Mouse (Mus musculus) adrenal gland, postnatal 4 days (tissue): Measurements from ENCODE around the gene Pappa2. TPM values are rescaled to one million over a fixed set of nuclear protein-coding genes. Genes with fewer than 3 reads are reported as not detected.

Experiments
- DNase-seq, 2 experiments: peaks; one replicate each; pipeline ENCODE4 v3.0.0; 2021 to 2022; ENCODE audit warnings: low spot score in 2 of 2, mixed read lengths in 2 of 2
- long read RNA-seq, 2 experiments: library from polyadenylated mRNA; stranded (forward); transcript quantifications; one replicate each; pipeline ENCODE4 v2.0.0; 2021
- total RNA-seq, 2 experiments: library from RNA; stranded (reverse); gene quantifications; 2 replicates each; pipeline ENCODE4 v1.2.3; 2021

The Pappa2 gene
- 1 to 10 TPM in 1 of 2 experiments, under 1 TPM in 1; 0.90 to 2.8 TPM for total RNA-seq
- long read RNA-seq, experiment 1, result 0 reads
- long read RNA-seq, experiment 2, partial matches to known transcripts, result 1 of 1 reads
- long read RNA-seq, experiment 2, other reads (novel, unspliced or antisense), result 0 of 1 reads

DNA sequence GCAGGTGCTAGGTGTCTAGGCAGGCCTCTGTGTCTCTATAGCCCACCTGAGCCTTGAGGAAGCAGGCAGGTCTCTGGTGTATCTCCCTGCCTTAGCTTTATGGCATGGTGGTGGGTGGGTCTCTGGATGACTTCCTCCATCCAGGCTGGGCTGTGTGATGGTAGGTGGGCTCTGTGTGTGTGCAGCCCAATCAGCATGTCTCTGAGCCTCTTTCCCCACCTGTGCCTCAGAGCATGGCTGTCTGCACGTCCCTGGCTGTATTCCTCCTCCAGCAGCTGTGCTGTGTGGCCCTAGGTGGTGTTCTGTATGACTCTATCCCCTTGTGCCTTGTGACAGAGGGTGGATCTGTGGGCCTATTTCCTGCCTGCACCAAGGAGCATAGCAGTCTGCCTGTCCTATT lies at the start of gene Pappa2:
Pappa2 (minus strand) TSS at position 101 of the 400 bp plus-strand sequence.
- DNase-seq, result no peak

DNA sequence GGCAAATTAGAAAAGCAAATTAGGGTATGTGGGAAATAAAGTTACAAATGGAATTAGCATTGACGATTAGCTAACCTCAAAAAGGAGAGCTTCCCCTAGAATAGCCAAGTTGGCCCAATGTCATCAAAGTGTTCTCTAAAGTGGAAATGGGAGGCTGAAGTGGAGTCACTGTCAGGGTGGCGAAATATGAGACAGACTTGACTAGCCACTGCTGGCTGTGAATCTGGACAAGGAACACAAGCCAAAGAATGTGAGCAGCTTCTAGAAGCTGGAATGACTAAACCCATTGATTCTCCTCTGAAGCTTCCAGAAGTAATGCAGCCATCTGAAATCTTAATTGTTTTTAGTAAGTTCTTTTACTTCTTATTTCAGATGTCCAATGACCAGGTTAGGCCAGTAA lies 48.8 kb upstream of the Pappa2 start:
- no peak for DNase-seq

DNA sequence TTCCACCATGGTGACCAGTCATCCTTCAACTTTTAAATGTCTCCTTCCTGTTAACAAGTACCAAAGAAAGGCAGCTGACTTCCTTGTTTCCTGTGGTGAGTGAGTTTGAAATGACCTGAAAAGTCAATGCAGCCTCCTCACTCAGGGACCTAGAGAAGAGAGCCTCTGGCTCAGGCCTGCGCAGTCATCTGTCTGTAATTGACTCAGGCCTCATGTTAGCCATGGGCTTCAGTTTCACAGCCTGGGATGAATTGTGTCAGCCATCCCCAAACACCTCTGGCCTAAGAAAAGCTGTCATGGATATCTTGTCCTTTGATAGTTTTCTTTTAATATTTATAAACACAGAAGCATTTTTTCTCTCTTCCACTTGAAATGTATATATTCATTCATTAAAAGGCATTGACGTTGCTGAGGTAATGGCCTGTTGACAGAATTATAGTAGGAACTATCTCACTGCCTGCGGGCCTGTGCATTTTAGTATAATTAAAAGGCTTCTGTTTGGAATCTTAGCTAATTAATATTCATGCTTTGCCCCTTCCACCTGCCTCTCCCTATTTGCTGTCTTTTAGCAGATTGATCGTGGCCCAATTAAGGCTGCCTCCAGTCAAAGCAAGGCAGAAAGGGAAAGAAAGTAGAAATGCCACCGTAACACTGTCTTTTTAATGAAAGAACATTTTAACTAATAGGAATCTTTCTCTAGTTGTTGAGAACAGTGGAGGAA lies 34.8 kb upstream of the Pappa2 start:
- no peak for DNase-seq

DNA sequence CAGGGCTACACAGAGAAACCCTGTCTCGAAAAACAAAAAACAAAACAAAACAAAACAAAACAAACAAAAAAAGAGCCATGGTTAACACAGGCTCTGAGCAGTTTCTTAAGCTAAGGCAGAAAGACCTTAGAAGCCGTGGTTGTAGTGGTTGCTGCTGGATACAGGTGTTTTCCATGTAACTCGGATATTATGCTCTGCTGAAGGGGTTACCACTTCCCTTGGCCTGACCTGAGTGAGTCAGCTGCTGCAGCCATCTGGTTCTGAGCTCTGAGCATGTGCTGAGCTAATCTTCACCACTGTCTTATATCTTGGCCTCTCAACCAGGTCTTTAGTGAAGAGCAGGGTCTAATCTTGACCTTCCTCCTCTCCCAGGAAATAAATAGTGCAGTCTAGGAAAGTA lies 6.8 kb upstream of the Pappa2 start:
- DNase-seq, result no peak

DNA sequence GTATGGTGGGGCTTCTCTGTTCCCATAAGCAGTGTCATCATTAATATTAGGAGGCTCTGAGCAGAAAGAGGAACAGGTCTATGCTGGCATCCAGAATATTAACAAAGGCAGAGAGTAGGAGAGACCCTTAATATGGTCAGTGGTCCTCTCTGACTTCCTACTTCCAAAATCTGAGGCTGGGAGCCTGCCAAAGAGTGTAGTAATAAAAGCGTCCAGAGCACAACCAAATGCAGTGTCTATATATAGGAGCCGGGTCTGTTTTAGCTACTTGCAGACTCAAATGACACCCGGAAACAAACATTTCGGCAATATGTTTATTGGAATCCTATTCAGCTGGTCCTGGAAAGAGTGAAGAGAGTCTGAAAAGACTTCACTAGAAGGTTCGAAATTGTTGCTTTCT lies 17.9 kb downstream of the Pappa2 start:
- no peak for DNase-seq

DNA sequence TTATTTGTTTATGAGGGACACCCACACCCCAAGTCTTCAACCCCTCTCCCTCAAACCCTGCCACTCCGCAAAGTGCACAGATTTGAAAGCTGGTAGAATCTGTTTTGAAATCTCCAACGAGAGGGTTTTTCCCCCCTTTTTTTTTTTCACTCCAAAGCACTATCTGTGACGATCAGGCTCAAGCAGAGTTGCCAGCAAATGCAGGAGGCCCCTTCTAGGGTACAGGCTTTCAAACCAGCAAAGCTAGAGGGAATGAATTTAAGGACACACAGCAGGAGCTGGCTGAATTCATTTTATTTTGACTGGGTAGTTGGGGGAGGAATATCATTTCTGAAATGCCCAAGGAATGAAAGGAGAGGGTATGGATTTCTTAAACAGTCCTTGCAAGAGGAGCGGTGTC lies 19.3 kb downstream of the Pappa2 start:
- no peak for DNase-seq

DNA sequence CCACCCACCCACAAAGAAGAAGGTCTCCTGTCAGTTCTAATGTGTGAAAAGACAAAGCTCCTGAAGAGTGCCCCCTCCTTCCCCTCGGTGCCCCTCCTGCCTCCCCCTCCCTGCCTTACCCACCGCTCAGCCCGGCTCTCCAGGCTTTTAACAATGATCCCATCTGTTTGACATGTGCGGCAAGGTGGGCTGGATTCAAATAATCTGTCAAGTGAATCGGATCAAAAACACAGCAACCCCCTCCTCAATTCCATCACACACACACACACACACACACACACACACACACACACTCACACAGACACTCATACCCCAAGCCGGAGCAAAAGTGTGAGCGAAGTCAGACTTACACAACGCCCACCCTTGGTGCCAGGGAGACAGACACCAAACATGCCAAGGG lies 19.7 kb downstream of the Pappa2 start:
- DNase-seq, result no peak

DNA sequence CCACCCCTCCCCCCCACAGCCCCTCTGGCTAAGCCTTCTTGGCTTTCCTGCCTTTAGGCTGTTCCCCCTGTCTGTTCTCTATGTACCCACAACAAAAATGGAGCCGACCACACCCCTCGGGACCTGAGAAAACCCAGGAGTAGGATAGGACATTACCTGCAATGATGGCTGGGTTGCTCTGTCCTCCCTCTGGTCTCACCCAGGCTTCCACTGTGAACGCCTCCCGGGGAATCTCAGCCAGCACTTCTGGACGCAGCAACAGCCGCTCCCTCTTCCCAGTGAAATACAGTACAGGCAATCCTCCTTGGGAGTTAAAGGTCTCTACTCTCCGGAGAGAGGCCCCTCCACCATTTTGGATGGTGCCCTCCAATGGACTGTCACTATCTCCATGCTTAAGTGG lies 23.9 kb downstream of the Pappa2 start:
- DNase-seq, result no peak

DNA sequence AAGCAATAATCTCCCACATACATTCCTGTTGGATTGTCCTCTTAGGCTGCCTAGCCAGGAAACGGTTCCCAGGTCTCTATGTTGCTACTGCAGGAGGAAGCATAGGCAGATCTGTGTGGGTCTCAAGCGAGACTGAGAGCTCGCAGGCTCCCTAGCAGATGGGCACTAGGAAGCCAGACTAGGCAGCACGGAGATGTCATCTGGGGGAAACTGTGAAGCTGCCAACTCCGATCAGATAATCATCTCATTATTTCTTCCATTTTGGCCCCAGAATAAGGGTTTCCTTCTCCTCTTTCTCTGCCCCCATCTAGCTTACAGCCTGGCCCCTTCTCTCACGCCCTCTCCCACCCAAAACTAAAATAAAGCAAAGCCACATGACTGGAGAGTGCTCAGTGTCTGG lies 25.5 kb downstream of the Pappa2 start:
- no peak for DNase-seq

DNA sequence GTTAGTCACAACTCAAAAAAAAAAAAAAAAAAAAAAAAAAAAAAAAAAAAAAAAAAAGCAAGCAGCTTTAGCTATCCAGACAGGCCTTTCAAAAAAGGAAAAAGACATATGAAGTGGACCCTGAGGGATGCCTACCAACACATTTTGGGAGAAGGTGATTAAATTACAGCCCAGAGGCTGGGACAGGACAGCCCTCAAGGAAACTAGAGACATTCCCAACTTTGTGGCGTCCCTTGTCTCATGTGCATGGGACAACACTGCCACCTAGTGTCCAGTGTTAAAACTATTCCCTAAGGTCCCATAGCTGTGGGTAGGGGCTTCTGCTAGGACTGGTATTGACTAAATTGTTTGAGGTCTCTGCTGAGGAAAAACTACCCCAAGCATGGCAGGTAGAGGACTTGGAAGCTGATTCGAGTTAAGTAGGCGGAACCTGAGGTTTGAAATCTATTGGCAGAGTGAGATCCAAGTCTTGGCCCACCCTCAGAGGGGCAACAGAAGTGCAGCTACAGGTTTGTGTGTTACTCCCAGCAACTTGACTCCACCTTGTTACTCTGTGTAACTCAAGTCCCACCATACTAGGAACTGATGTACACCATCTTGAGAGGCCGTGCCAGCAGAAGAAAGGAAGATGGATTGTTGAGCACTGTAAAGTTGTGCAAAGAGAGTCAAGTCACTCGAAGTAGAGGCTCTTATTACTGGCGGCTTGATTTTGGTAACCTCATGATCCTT lies 26.6 kb downstream of the Pappa2 start:
- DNase-seq, result peak in 1 of 2 experiments; percentile 27

DNA sequence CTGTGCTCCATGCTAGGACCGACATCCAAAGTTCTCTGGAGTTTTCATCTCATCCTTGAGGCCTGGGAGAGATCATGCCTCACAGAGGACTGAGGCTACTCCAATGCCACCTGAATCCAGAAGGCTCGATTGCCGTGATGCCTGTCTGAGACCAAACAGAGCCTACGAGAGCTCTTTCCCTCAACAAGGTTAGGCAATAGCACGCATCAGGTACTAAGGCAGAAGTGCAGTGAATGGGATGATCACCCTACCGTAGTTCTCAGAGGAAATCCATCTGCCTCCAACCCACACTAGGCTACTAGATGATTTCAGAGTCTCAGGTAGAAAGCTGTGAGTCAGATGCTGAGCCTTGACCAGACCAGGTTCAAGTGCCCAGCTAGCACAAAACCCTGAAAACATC lies 31.2 kb downstream of the Pappa2 start:
- no peak for DNase-seq

DNA sequence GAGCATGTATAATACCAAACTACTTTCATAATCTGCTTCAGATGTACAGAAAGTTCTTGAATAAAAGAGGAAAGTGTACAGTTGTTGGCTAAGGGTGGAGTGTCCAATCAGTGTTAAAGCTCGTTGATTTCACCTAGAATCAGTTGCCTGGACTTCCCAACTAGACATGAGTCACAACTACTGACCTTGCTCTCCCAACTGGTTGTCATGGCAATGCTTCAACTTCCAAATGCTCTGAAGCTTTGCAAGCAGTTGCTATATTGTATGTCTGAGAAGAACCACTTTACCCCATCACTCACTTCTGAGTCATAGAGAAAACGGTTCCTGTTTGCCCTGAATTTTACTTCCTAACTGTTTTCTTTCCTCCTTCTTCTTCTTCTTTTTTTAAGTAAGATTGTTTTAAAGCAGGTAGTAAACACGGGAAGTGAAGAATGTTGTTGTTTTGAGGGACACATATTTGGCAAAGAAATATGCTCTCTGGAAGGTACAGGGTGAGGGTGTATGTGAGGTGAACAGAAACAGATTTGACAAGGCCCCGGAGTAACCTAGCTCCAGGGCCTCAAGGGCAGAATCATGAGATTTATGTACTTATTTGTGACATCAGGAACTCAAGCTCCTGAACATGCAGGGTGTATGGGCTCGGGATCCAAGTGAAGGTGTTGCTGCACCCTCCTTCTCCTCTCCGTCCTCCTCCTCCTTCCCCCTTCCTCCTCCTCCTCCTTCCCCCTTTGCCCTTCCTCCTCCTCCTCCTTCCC lies 32.1 kb downstream of the Pappa2 start:
- DNase-seq, result no peak

DNA sequence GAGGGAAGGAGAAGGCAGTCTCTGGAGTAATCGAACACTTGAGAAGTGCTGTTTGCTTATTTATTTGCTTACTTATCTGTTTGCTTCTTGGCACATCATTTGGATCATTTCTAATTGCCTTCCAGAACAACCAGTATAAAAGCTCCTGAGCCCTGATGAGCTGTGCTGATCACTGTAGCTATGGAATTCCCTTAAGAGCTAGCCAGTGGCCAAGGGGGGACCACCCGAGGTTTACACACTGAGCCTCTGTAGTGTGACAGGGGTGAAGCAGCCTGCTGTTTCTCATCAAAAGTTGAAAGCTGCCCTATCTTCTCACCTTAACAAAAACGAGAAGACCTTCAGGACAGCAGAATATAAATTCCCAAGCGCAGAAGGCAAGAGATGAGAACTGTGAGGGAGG lies 35.4 kb downstream of the Pappa2 start:
- no peak for DNase-seq

DNA sequence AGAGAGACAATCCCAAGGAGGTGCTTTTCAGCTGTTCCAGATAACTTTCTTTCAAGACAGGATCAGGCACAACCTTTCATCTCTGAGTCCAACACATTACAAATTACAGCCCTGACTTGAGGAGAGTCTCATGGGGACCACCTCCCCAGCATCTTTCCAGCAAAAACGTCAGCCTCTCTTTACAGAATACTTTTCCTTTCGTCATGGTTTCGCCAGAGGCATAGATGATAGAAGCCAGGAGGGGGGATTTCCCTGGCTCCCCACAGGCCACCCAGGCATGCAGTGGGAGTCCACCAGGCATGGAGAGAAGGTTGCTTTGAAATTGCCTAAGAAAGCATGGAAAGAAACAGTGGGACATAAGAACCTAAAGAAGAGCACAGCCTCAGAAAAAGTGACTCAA lies 37.4 kb downstream of the Pappa2 start:
- no peak for DNase-seq

DNA sequence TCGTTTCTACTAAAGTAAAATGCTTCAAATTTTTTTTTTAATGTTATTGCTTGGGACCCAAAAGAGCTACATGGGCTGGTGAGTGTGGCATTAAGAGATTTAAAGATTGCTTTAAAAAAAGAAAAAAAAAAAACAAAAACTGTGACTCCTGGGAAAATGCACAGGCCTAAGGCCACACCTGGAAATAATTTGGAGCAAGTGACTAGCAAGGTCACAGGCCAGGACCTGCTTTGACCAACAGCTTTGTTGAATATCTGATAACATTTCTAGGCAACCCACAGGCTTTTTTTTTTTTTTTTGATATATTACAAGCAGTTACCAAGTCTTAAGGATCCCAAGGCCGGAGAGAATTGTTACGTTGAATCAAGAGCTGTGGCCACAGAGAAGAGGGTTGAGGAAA lies 39.3 kb downstream of the Pappa2 start:
- no peak for DNase-seq

DNA sequence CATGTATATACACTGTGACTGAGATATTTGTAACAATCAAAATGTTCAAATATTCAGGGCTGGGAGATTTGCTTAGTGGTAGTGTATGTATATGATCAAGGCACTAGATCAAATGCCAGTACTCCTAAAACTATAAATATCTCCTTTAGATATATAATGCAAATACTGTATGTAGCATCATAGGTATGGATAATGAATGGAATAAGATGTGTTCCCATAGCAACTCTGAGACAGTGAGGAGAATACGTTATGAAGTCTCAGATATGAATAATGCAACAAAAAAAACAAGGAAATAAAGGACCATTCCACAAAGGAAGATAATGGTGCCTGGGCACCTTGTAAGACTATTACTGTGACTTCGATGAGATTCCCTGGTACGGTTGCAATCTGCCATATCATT lies 45.8 kb downstream of the Pappa2 start:
- DNase-seq, result no peak

DNA sequence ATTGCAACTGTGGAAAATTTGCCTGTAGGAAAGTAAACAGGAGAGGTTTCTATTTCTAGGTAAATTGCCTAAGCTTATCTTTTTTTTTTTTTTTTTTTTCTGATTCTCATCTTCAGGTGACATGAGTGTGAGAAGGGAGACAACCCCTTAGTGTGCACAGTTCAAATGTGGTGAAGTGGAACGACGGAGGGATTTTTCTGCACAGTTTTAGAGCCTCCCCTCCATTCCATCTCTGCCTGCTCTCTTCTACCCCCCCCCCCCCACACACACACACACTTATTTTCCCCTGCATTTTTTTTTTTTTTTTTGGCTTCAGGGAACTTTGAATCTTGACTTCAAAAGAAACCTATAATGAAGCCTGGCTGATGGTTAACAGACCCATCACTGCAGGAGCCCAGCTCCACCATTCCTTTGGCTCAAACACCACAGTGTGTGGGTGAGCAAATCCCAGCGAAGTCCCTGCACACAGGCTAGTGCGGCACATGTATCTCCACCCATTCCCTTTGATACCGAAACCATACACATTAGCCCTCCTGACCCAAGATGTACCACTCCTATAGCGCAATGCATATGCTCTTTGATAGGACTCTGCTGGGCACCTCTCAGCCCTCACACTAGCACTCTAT lies 49.0 kb downstream of the Pappa2 start:
- no peak for DNase-seq

DNA sequence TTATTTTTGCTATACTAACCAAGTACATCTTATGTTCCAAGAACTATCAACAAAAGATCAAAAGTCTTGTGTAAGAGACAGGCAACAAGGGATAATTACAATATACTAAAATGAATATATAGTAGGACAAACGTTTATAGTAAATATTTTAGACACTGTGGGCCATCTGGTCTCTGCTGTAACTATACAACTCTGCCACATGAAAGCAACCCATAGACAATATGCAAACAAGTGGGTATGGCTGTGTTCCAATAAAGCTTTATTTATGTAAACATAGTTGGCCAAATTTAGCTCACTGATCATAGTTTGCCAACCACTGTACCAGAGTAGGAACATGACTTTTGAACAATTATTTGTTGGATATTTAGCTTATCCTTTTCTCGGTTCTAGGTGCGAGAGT lies 50.9 kb downstream of the Pappa2 start:
- DNase-seq, result no peak

DNA sequence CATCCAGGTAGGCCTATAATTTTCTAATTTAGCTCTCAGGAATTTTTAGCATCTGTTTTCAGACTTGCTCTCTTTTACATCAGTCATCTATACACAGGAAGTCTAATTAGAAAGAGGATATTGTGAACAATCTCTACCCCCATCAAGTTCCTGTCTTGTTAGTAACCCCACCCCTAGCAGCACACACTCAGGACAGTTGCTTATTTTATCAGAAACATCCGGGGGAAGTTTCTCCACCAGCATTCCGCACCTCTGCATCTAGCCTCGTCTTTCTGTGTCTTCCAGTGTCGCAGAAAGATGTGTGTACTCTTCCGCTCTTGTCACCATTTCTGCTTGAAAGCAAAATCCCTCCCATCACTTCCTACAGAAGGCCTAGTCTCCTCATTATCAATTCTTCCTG lies 59.8 kb downstream of the Pappa2 start:
- DNase-seq, result no peak

DNA sequence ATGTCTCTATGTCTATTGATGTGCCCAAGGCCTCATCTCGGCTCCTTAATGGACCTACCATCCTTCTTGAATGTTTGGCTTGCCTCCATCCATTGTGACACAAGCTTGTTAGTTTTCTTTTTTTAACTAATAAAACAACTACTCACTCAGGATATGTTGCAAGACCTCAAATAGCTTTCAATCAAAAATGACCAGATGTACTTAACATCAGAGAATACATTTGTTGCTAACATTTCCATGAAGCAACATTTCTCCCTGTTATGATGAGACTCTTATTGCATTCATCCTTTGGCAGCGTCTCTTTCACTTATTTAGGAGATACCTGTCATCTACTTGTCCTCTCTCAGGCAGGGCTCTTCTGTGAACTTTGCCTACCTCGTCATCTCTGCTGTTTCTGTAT lies 61.4 kb downstream of the Pappa2 start:
- no peak for DNase-seq

DNA sequence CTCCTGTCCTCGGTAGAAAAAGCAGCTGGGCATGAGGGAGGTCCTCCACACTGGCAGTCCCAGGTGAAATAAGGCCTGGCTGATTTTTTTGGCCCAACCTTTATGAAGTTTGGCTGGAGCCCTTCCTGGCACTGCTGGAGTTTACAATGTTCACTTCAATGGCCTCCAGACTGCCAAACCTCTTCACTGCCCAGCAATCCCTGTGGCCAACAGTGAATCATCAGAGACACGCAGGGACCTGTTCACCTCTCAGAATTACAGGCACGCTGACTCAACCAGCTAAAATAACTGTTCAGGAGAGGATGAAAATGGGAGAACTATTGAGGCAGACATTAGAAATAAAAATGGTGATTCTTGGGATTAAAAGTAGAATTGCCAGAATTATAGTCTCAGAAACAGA lies 63.2 kb downstream of the Pappa2 start:
- no peak for DNase-seq

DNA sequence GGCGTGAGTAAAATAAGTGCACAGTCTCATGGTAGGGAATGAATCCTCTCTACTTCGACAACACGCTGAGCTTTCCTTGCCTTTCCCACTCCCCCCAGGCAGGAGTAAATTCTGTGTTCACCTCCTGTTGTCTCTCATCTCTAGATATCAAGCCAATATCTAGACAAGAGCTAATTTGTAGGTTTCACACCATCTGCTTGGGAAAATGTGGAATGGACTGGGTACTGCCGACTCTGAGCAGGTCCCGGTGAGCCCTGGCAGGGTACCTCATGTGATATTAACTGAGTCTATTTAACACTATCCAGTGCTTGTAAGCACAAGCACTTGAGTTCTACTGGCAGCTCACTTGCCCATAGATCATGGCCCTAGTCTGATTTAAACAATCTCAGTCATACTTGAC lies 64.7 kb downstream of the Pappa2 start:
- no peak for DNase-seq
